In genomic region chr10:20073236-20073893, GRCm38 (mm10) we compare ENCODE assay signal across 8 mouse cellular contexts.
DNase-seq lines count a peak whose midpoint lies in the region; ATAC-seq lines count a peak whose summit lies in the region.

No protein-coding gene starts in this region.

- H3K27ac ChIP-seq in embryonic facial prominence, embryonic 14.5 days (replicated peaks; ENCODE audit: low read depth, low read length), result no peak overlapping the region
- H3K27ac ChIP-seq in heart, embryonic 15.5 days, result no peak overlapping the region
- H3K27ac ChIP-seq in liver, embryonic 12.5 days, result no peak overlapping the region
- H3K27ac ChIP-seq in neural tube, embryonic 11.5 days (ENCODE audit: low read depth, low read length), result no peak overlapping the region
- H3K27ac ChIP-seq in stomach, embryonic 15.5 days, result no peak overlapping the region

- DNase-seq in B cell, adult 2 months, result peak; percentile 86 to 87
- DNase-seq in adrenal gland, postnatal 25 days, result peak; percentile 77
- DNase-seq in embryonic facial prominence, embryonic 14.5 days (ENCODE audit: low spot score), result peak; percentile 66
- peak; percentile 85 for DNase-seq in kidney, postnatal 14 days
- peak; percentile 77 for DNase-seq in neural tube, embryonic 11.5 days (ENCODE audit: low spot score)

- H3K27me3 ChIP-seq in embryonic facial prominence, embryonic 14.5 days (replicated peaks; ENCODE audit: control insufficient read depth, insufficient read depth, low read length), result no peaks in the 10 kb centered on the region
- H3K27me3 ChIP-seq in heart, embryonic 15.5 days, result no peaks in the 10 kb centered on the region
- H3K27me3 ChIP-seq in liver, embryonic 12.5 days (replicated peaks), result no peaks in the 10 kb centered on the region
- H3K27me3 ChIP-seq in neural tube, embryonic 11.5 days (ENCODE audit: control insufficient read depth, insufficient read depth, low read length), result no peaks in the 10 kb centered on the region
- H3K27me3 ChIP-seq in stomach, embryonic 15.5 days (replicated peaks), result no peaks in the 10 kb centered on the region

- H3K4me3 ChIP-seq in embryonic facial prominence, embryonic 14.5 days (ENCODE audit: low read depth, low read length), result no peak overlapping the region
- no peak overlapping the region for H3K4me3 ChIP-seq in heart, embryonic 15.5 days
- no peak overlapping the region for H3K4me3 ChIP-seq in liver, embryonic 12.5 days
- no peak overlapping the region for H3K4me3 ChIP-seq in neural tube, embryonic 11.5 days (ENCODE audit: low read depth, low read length)
- no peak overlapping the region for H3K4me3 ChIP-seq in stomach, embryonic 15.5 days (replicated peaks)

- 65% methylated on average over 7 of the region's 7 CpGs for WGBS in embryonic facial prominence, embryonic 14.5 days
- 66% methylated on average over 7 of the region's 7 CpGs for WGBS in heart, embryonic 15.5 days
- WGBS in liver, embryonic 12.5 days (ENCODE audit: insufficient replicate concordance), result 61% methylated on average over 7 of the region's 7 CpGs
- WGBS in neural tube, embryonic 11.5 days, result 68% methylated on average over 7 of the region's 7 CpGs
- WGBS in stomach, embryonic 15.5 days, result 65% methylated on average over 7 of the region's 7 CpGs

- no peaks in the 10 kb centered on the region for H3K9me3 ChIP-seq in embryonic facial prominence, embryonic 14.5 days (ENCODE audit: control insufficient read depth, low read length)
- H3K9me3 ChIP-seq in heart, embryonic 15.5 days (replicated peaks), result no peaks in the 10 kb centered on the region
- no peaks in the 10 kb centered on the region for H3K9me3 ChIP-seq in liver, embryonic 12.5 days (replicated peaks)
- H3K9me3 ChIP-seq in neural tube, embryonic 11.5 days (ENCODE audit: control insufficient read depth, low read length), result no peaks in the 10 kb centered on the region
- H3K9me3 ChIP-seq in stomach, embryonic 15.5 days, result no peaks in the 10 kb centered on the region

- peak; percentile 82 for ATAC-seq in embryonic facial prominence, embryonic 14.5 days (ENCODE audit: low read depth)
- 0 out of 2 replicates have a peak, but pooled peaks have one; percentile 50 for ATAC-seq in heart, embryonic 15.5 days (replicated peaks; ENCODE audit: insufficient number of reproducible peaks, insufficient read depth, low FRiP score, low read depth)
- peak; percentile 40; the same call in 1 of the 2 replicates for ATAC-seq in liver, embryonic 12.5 days
- peak; percentile 65; the same call in 1 of the 2 replicates for ATAC-seq in neural tube, embryonic 11.5 days (ENCODE audit: insufficient read depth, low FRiP score, low TSS enrichment)
- peak; percentile 53 for ATAC-seq in stomach, embryonic 15.5 days (ENCODE audit: insufficient read depth, low FRiP score, low read depth)

- H3K36me3 ChIP-seq in embryonic facial prominence, embryonic 14.5 days (ENCODE audit: control insufficient read depth, insufficient read depth, low read length), result no peaks in the 10 kb centered on the region
- no peaks in the 10 kb centered on the region for H3K36me3 ChIP-seq in heart, embryonic 15.5 days
- no peaks in the 10 kb centered on the region for H3K36me3 ChIP-seq in liver, embryonic 12.5 days
- no peaks in the 10 kb centered on the region for H3K36me3 ChIP-seq in neural tube, embryonic 11.5 days (ENCODE audit: control insufficient read depth, insufficient read depth, low read length)
- H3K36me3 ChIP-seq in stomach, embryonic 15.5 days, result no peaks in the 10 kb centered on the region

- no peak overlapping the region for H3K4me2 ChIP-seq in embryonic facial prominence, embryonic 14.5 days (ENCODE audit: low read depth, low read length)
- H3K4me2 ChIP-seq in heart, embryonic 15.5 days, result no peak overlapping the region
- H3K4me2 ChIP-seq in liver, embryonic 12.5 days, result no peak overlapping the region
- H3K4me2 ChIP-seq in neural tube, embryonic 11.5 days (ENCODE audit: low read depth), result no peak overlapping the region
- H3K4me2 ChIP-seq in stomach, embryonic 15.5 days, result no peak overlapping the region

- H3K4me1 ChIP-seq in embryonic facial prominence, embryonic 14.5 days (ENCODE audit: control insufficient read depth, insufficient read depth, low read length), result no peaks in the 10 kb centered on the region
- H3K4me1 ChIP-seq in heart, embryonic 15.5 days (replicated peaks), result no peaks in the 10 kb centered on the region
- H3K4me1 ChIP-seq in liver, embryonic 12.5 days, result peaks cover 11% of the 10 kb centered on the region; the same call in 1 of the 2 replicates
- H3K4me1 ChIP-seq in neural tube, embryonic 11.5 days (ENCODE audit: control insufficient read depth, insufficient read depth, low read length), result no peaks in the 10 kb centered on the region
- no peaks in the 10 kb centered on the region for H3K4me1 ChIP-seq in stomach, embryonic 15.5 days

- no peak overlapping the region for H3K9ac ChIP-seq in embryonic facial prominence, embryonic 14.5 days (ENCODE audit: low read depth, low read length)
- H3K9ac ChIP-seq in heart, embryonic 15.5 days, result no peak overlapping the region
- no peak overlapping the region for H3K9ac ChIP-seq in liver, embryonic 12.5 days
- no peak overlapping the region for H3K9ac ChIP-seq in neural tube, embryonic 11.5 days (ENCODE audit: low read length)
- H3K9ac ChIP-seq in stomach, embryonic 15.5 days, result no peak overlapping the region
